Mouse (Mus musculus) spleen, adult 2 months (tissue): Measurements from ENCODE around the gene Inmt. TPM values are rescaled to one million over a fixed set of nuclear protein-coding genes. Genes with fewer than 3 reads are reported as not detected.

Source experiments
- DNase-seq, 2 experiments: peaks; one replicate each; pipeline versions ENCODE4 v3.0.0 to v3.0.0-alpha.2; 2012 to 2021; ENCODE audit warnings: low spot score in 2 of 2, low read depth in 1 of 2
- H3K27ac ChIP-seq: fragments of 200-500 bp; 2 replicates; pipeline ENCODE4 v1.5.1; 2012; ENCODE audit warnings: low read length, inconsistent platforms; ENCODE audit not compliant: insufficient read depth
- H3K27me3 ChIP-seq: fragments of 200-500 bp; 2 replicates; pipeline ENCODE4 v1.6.1; 2012; ENCODE audit warnings: mild to moderate bottlenecking, moderate library complexity, low read length, inconsistent platforms; ENCODE audit not compliant: control insufficient read depth, insufficient read depth
- H3K36me3 ChIP-seq: fragments of 200-500 bp; 2 replicates; pipeline ENCODE4 v1.6.1; 2012; ENCODE audit warnings: mild to moderate bottlenecking, low read length, inconsistent platforms; ENCODE audit not compliant: control insufficient read depth, insufficient read depth
- H3K4me1 ChIP-seq: fragments of 200-500 bp; 2 replicates; pipeline ENCODE4 v1.6.1; 2011; ENCODE audit warnings: inconsistent platforms; ENCODE audit not compliant: control insufficient read depth, insufficient read depth, insufficient read length
- H3K4me3 ChIP-seq: fragments of 200-500 bp; 2 replicates; pipeline ENCODE4 v1.5.1; 2011; ENCODE audit warnings: mild to moderate bottlenecking, inconsistent platforms; ENCODE audit not compliant: insufficient read depth, insufficient read length; ENCODE audit errors: extremely low read depth
- CTCF ChIP-seq: fragments of 200-500 bp; IDR thresholded peaks from 2 replicates; pipeline ENCODE4 v1.5.1; 2011; ENCODE audit warnings: mild to moderate bottlenecking, inconsistent platforms; ENCODE audit not compliant: insufficient read depth, insufficient read length, insufficient replicate concordance; ENCODE audit errors: extremely low read depth
- POLR2A ChIP-seq: fragments of 200-500 bp; IDR thresholded peaks from 2 replicates; pipeline ENCODE4 v1.6.1; 2011; ENCODE audit warnings: low read depth, low read length, inconsistent platforms
- WGBS: fragments of 180-500 bp; shearing (Covaris S2); methylation state at CpG from one replicate; pipeline ENCODE4 v1.1.7; 2018; 5-methylcytosine and 5-hydroxymethylcytosine counted together
- polyA plus RNA-seq: library from polyadenylated mRNA; depleted of rRNA; stranded (reverse); fragments of >200 nt; gene quantifications from 2 replicates; pipeline ENCODE4 v1.2.3, GENCODE M21; 2012

The Inmt gene
- polyA plus RNA-seq, 1 experiment = 0.51 TPM

DNA sequence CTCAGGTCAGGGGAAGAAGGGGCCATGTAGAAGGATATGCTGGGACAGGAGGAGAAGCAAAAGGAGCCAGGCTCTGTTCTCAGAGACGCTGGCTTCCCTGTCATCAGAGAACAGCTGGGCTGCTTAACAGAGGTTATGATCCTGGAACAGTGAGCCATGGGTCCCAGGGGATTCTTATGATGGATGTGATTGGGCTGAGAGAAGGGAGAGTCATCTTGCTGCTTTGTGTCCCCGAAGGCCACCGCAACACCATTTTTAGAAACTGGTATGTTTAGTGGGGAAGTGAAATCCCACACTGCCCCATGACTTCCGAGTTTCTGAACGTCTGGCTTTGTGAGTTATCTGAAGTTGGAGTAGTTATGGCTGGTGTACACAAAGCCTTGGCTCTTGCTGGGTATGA is 29.6 kb downstream of the Inmt start:
- 57% methylated on average over 5 of the region's 5 CpGs for WGBS
- no peak for DNase-seq
- TF ChIP-seq CTCF (no peak), POLR2A (no peak)
- Histone ChIP-seq H3K4me1 (peaks cover 2% of the 10 kb centered on the region; the same call in 1 of the 2 replicates), H3K27me3 (no peaks in the 10 kb centered on the region), H3K36me3 (no peaks in the 10 kb centered on the region), H3K4me3 (no peak overlapping the region), H3K27ac (no peak overlapping the region)

- no peak for DNase-seq
- Histone ChIP-seq H3K4me3 (no peak overlapping the region), H3K27ac (no peak overlapping the region), H3K27me3 (no peaks in the 10 kb centered on the region), H3K4me1 (no peaks in the 10 kb centered on the region), H3K36me3 (no peaks in the 10 kb centered on the region)
- TF ChIP-seq CTCF (no peak), POLR2A (no peak)
Measured at GRCm38 (mm10) chr6:55138343-55138742, 36.5 kb downstream of the Inmt start.

- Histone ChIP-seq H3K27me3 (no peaks in the 10 kb centered on the region), H3K4me3 (no peak overlapping the region), H3K36me3 (no peaks in the 10 kb centered on the region), H3K27ac (no peak overlapping the region), H3K4me1 (no peaks in the 10 kb centered on the region)
- TF ChIP-seq CTCF (no peak), POLR2A (no peak)
- 89% methylated on average over 1 of the region's 1 CpGs for WGBS
- DNase-seq = no peak
Measured at GRCm38 (mm10) chr6:55133425-55133824, 41.4 kb downstream of the Inmt start.

- no peak within 1 kb of the TSS for H3K4me3 ChIP-seq
- no peaks in the 10 kb centered on the region for H3K36me3 ChIP-seq
- no peak within 1 kb of the TSS for H3K27ac ChIP-seq
- H3K27me3 ChIP-seq = no peaks in the 10 kb centered on the region
- DNase-seq = no peak
- TF ChIP-seq POLR2A (no peak), CTCF (no peak)
- 66% methylated on average over 10 of the region's 10 CpGs for WGBS
- H3K4me1 ChIP-seq = no peaks in the 10 kb centered on the region
Measured at GRCm38 (mm10) chr6:55132794-55133193, 42.0 kb downstream of the Inmt start, which contains the start of gene Crhr2. Gene Crhr2, minus strand, starts transcription at chr6:55133016.

DNA sequence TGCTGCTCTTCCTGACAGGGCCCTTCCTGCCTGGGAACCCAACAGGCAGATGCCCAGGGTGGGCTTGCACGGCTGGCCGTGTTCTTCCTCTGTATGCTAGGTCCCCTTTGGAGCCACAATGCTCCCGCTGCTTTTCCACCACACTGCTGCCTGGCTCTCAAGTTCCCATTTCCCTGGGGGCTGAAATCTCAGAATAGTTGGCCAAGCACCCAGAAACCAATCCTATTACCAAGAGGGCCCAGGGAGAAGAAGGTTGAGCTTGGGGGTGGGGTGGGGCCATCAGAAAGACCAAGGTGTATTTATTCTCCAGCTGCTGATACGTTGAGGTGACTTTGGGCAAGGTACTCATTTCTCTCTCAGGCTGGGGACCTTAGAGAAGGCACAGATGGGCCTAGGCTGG is 43.5 kb downstream of the Inmt start:
- H3K4me3 ChIP-seq = no peak overlapping the region
- H3K27me3 ChIP-seq = no peaks in the 10 kb centered on the region
- no peak for TF ChIP-seq CTCF
- TF ChIP-seq POLR2A = no peak
- WGBS = 75% methylated on average over 4 of the region's 4 CpGs
- DNase-seq = no peak
- no peak overlapping the region for H3K27ac ChIP-seq
- H3K4me1 ChIP-seq = no peaks in the 10 kb centered on the region
- no peaks in the 10 kb centered on the region for H3K36me3 ChIP-seq

- H3K36me3 ChIP-seq = no peaks in the 10 kb centered on the region
- no peaks in the 10 kb centered on the region for H3K27me3 ChIP-seq
- TF ChIP-seq POLR2A (no peak), CTCF (no peak)
- H3K27ac ChIP-seq = no peak overlapping the region
- no peak overlapping the region for H3K4me3 ChIP-seq
- no peaks in the 10 kb centered on the region for H3K4me1 ChIP-seq
- whole genome bisulfite sequencing = 83% methylated on average over 6 of the region's 6 CpGs
- DNase-seq = no peak
Measured at GRCm38 (mm10) chr6:55130631-55131030, 44.2 kb downstream of the Inmt start.

- Histone ChIP-seq H3K4me3 (no peak overlapping the region), H3K27me3 (no peaks in the 10 kb centered on the region), H3K27ac (no peak overlapping the region), H3K4me1 (no peaks in the 10 kb centered on the region), H3K36me3 (no peaks in the 10 kb centered on the region)
- TF ChIP-seq CTCF = no peak
- no peak for TF ChIP-seq POLR2A
- no peak for DNase-seq
Measured at GRCm38 (mm10) chr6:55128391-55128790, 46.5 kb downstream of the Inmt start.

DNA sequence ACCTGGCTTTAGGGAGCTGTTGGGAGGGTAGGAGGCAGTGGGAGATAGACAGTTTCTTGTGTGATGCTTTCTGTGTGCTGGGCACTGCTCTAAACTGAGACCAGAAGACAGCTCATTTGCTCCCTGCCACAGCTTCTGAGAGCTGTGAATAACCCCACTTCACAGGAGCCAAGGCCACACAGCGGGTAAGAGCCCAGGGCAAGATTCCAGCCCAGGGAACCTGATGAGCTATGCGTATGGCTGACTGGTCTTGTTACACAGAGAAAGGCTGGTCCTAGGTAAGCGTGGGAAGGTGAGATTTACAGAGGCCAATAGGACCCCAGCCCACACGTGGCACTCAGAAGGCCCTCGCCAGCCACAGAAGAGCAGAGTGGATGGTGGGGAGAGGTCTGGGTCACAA is 48.3 kb downstream of the Inmt start:
- Histone ChIP-seq H3K27ac (no peak overlapping the region), H3K27me3 (no peaks in the 10 kb centered on the region), H3K4me3 (no peak overlapping the region), H3K36me3 (no peaks in the 10 kb centered on the region), H3K4me1 (no peaks in the 10 kb centered on the region)
- WGBS = 88% methylated on average over 5 of the region's 5 CpGs
- no peak for TF ChIP-seq POLR2A
- TF ChIP-seq CTCF = no peak
- no peak for DNase-seq
